Mouse (Mus musculus) retina, adult 2 months (tissue): ENCODE measurements around the gene Zfand2a.
A peak's percentile ranks its signal among the peaks of the same experiment; 100 is the strongest.

Source experiments
- DNase-seq: peaks from one replicate; pipeline ENCODE4 v3.0.0-alpha.2; 2012; ENCODE audit warnings: low read depth, low spot score

Zfand2a gene

GRCm38 (mm10) chr5:139466373-139466772 is 18.0 kb downstream of the Zfand2a start:
- no peak for DNase-seq

DNA sequence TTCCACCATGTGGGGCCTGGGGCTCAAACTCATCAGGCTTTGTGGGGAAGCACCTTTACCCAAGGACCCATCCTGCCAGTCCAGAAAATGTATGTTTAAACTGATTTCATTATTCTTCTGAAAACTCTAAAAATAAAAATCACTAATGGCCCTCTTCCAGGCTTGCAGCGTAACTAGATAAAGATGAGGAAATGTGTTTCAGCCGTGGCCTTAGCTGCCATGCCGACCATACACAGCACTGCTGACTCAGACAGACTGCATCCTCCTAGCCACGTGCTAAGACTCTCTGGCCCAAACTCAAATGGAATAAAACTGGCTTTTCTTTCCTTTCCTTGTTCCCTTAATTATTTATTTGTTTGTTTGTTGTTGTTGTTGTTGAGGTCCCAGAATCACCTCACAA is 19.5 kb downstream of the Zfand2a start:
- no peak for DNase-seq

- DNase-seq = peak; percentile 96
Observed at GRCm38 (mm10) chr5:139460384-139461067, 23.8 kb downstream of the Zfand2a start, which contains the start of gene 3110082I17Rik. 3110082I17Rik (minus strand) TSS chr5:139460527.

GRCm38 (mm10) chr5:139459938-139460337 is 24.4 kb downstream of the Zfand2a start:
- DNase-seq = no peak

- no peak for DNase-seq
Observed at GRCm38 (mm10) chr5:139457241-139457640, 27.1 kb downstream of the Zfand2a start.

- no peak for DNase-seq
Observed at GRCm38 (mm10) chr5:139455166-139455565, 29.2 kb downstream of the Zfand2a start.

GRCm38 (mm10) chr5:139453031-139453430 is 31.3 kb downstream of the Zfand2a start:
- no peak for DNase-seq

DNA sequence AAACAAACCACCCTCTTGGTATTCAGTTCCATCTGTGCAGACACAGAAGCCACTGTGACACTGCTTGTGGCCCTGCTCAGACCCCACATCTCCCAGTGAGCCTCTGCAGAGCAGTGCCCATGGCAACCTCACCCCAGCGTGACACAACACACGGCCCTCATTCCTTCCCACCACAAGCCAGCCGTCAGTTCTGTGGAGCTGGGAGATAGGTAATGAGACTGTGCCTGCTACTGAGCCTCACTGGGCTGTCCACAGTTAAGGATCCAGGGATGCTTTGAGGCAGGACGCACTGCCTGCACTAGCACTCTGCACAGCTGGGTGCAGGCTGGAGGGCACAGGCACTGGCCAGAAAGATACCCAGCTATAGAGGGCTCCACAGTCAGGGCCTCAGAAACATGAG is 34.4 kb downstream of the Zfand2a start:
- DNase-seq = no peak

DNA sequence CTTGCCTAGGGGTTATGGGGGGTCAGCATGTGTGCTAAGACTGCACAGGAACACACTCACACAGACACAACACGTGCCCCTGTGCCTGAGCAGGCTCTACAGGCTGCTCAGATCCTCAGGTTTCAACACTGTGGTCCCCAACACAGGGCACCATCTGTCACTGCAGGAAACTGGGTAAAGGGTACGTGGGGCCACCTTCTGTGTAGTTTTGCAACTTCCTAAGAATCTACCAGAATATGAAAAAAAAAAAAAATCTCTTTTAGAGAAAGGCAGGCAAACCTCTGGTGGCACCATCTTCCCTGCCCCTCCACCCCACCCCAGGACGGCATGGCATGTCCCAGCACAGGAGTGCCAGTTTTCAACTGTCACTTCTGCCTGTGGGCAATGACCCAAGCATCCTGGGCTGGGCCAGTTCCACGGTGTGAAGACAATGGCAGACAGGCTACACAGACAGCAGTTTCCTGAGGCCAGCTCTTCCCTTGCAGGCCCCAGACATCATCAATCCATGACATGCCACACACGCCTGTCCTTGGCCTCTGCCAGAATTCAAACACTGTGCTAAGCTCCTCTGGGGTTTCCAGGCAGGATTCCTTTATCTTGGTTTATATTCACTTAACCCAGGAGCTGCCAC is 35.1 kb downstream of the Zfand2a start:
- no peak for DNase-seq

DNA sequence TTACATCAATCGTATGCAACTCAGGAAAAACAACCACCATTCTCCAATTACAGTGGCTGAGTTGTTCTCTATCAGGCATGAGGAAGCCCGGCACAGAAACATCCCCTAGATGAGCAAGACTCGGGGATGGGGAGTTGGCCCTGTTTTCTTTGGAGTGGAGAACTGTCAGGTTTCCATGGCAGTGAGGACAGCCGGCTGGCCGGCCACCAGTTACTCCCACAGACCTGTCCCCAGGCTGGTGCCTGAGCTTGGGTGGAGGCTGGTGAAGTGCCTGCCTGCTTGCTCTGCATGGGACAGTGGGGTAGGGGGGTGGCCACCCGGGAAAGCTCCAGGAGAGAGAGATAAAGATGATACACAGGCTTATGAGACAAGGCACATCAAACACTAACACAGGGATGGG is 36.3 kb downstream of the Zfand2a start:
- no peak for DNase-seq

- no peak for DNase-seq
Observed at GRCm38 (mm10) chr5:139445258-139445657, 39.1 kb downstream of the Zfand2a start.

- DNase-seq = no peak
Observed at GRCm38 (mm10) chr5:139442962-139443361, 41.4 kb downstream of the Zfand2a start.

- DNase-seq = no peak
Observed at GRCm38 (mm10) chr5:139442428-139442827, 41.9 kb downstream of the Zfand2a start.

DNA sequence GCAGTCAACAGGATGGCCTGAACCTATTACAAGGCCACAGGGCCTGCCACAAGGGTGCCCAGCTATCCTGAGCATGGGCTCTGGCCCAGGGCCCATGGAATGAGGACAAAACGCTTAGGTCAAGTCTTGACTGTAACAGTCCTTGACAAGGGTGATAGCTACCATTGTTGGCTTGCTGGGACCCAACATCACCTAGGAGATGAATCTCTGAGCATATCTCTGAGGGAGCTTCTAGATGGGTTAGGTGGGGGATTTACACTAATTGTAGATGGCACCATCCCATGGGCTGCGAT is 42.7 kb downstream of the Zfand2a start:
- DNase-seq = no peak

GRCm38 (mm10) chr5:139440926-139441725 is 43.2 kb downstream of the Zfand2a start:
- no peak for DNase-seq

GRCm38 (mm10) chr5:139440451-139440850 is 43.9 kb downstream of the Zfand2a start:
- no peak for DNase-seq

DNA sequence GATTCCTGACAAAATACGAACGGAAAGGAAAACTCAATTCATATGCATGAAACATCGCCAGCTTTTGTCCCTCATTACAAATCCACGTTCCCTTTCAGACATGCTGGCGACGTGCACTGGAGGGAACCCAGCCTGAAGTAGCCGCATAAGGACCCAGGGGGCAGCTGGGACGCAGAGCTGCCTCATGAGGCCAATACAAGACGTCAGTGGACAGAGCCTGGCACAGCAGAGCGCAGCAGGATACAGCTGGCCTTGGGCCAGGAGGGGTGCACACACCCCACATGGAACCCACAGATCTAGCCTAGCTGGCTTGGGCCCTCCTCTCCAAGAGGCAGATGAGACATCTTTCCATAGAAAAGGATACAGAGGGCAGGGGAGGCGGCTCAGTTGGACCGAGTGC is 45.9 kb downstream of the Zfand2a start:
- no peak for DNase-seq

- DNase-seq = no peak
Observed at GRCm38 (mm10) chr5:139437769-139438168, 46.6 kb downstream of the Zfand2a start.

DNA sequence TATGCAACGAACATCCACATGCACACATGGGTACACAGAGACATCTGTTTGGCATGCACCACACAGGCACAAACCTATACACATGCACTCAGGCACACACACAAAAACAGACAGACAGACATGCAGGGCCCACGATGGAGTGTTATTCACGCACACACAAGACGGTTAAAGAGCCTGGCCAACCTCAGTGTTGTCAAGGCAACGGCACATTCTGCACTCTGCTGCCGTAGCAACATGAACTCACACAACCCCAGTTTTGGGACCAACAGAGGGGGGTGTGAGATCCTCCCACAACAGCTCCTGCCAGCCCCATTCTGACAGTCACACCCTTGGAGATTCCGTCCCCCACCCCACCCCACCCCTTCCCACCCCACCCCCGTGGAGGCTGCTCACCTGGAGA is 49.4 kb downstream of the Zfand2a start:
- DNase-seq = no peak

GRCm38 (mm10) chr5:139433842-139434568 is 50.3 kb downstream of the Zfand2a start:
- DNase-seq = no peak

- DNase-seq = no peak
Observed at GRCm38 (mm10) chr5:139432747-139433508, 51.4 kb downstream of the Zfand2a start.
